Mouse (Mus musculus): ENCODE data around the gene Plppr4. TPM values are rescaled to one million over a fixed set of nuclear protein-coding genes. Genes with fewer than 3 reads are reported as not detected.

The Plppr4 gene
- polyA plus RNA-seq (2012): 0.02 TPM in 1 of 2 replicates, not detected in the other

DNA sequence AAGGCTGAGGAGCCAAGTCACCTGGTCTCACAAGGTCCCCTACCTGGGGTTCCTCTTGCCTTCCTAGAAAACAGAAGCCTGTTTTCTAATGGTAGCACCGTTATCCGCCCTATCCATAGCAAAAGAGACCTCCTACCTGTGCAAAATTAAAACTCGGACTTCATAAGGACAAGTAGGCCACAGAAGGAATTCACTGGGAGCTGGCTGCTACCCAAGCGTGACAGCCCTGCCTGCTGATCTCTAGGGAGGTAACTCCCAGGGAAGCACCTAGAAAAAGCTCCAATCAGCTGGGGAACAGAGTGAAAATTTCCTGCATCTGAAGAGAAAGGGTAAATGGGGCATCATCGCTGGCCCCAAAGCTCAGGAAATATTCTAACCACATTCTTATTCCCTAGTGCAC, at the start of gene Plppr4:
TSS of gene Plppr4 (minus strand) at position 349 of the 400 bp plus-strand sequence.
- Histone ChIP-seq H3K4me1 (ENCODE audit: control insufficient read depth) (no peaks in the 10 kb centered on the region), H3K36me3 (ENCODE audit: control insufficient read depth) (no peaks in the 10 kb centered on the region), H3K4me3 (replicated peaks) (no peak within 1 kb of the TSS), H3K9me3 (ENCODE audit: control insufficient read depth, low read length) (no peaks in the 10 kb centered on the region), H3K27me3 (ENCODE audit: control insufficient read depth) (peaks cover 14% of the 10 kb centered on the region)
- no peak for TF ChIP-seq TAL1 (IDR thresholded peaks at IDR 0.05; ENCODE audit: low read length)
- no peak for TF ChIP-seq GATA1 (IDR thresholded peaks at IDR 0.05; ENCODE audit: low read length)

DNA sequence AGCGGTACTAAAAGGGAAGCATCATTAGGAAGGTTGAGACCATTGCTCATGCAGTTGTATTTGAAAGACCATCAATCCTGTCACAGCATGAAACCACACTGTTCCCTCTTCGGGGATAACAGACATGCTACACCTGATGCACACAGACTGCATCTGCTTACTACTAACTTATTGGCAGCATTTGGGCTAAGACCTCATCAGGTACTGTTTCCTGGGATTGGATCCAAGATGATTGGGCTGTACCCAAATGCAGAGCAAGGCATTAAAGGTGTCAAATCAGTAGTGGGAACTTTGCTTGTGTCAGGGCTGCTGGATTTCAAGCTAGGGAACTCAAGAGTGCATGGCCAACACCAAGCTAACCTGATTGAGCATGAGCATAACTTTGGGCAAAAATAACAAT, 45.1 kb upstream of the Plppr4 start:
- Histone ChIP-seq H3K4me3 (replicated peaks) (no peak overlapping the region), H3K36me3 (ENCODE audit: control insufficient read depth) (no peaks in the 10 kb centered on the region), H3K9me3 (ENCODE audit: control insufficient read depth, low read length) (no peaks in the 10 kb centered on the region), H3K27me3 (ENCODE audit: control insufficient read depth) (no peaks in the 10 kb centered on the region), H3K4me1 (ENCODE audit: control insufficient read depth) (no peaks in the 10 kb centered on the region)
- TF ChIP-seq TAL1 (IDR thresholded peaks at IDR 0.05; ENCODE audit: low read length) (no peak), GATA1 (IDR thresholded peaks at IDR 0.05; ENCODE audit: low read length) (no peak)

DNA sequence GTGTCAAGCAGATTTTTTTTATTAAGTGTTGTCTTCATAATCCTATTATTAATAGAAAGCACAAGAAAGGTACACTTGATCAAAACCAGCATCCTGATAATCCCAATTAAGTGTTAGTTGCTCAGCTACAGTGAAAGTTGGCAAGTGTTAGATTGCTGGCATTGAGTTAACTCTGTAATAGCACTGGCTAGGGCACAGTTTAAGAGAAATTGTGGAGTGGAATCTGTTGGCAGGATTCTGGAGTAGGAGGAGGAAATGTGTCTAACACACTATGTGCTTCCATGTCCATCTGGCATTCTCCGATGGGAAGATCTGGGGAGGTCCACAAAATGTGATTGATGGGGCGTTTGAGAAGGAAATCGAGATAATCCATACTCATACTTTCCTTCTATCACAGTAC, 43.1 kb upstream of the Plppr4 start:
- Histone ChIP-seq H3K9me3 (ENCODE audit: control insufficient read depth, low read length) (no peaks in the 10 kb centered on the region), H3K4me3 (replicated peaks) (no peak overlapping the region), H3K27me3 (ENCODE audit: control insufficient read depth) (no peaks in the 10 kb centered on the region), H3K4me1 (ENCODE audit: control insufficient read depth) (no peaks in the 10 kb centered on the region), H3K36me3 (ENCODE audit: control insufficient read depth) (no peaks in the 10 kb centered on the region)
- TF ChIP-seq TAL1 (IDR thresholded peaks at IDR 0.05; ENCODE audit: low read length): no peak
- TF ChIP-seq GATA1 (IDR thresholded peaks at IDR 0.05; ENCODE audit: low read length): no peak

DNA sequence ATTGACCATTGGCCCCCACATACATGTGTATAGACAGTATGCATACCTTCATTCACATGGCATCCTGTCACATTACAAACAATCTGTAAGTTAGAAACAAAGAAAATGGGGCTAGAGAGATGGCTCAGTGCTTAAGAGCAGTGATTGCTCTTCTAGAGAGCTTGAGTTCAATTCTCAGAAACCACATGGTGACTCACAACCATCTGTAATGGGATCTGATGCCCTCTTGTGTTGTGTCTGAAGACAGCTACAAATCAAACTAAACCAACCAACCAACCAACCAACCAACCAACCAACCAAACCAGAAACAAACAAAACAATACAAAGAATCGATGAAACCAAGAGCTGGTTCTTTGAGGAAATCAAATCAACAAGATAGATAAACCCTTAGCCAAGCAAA, 5.4 kb upstream of the Plppr4 start:
- Histone ChIP-seq H3K36me3 (ENCODE audit: control insufficient read depth) (no peaks in the 10 kb centered on the region), H3K27me3 (ENCODE audit: control insufficient read depth) (no peaks in the 10 kb centered on the region; the same call in 1 of the 2 replicates), H3K9me3 (ENCODE audit: control insufficient read depth, low read length) (no peaks in the 10 kb centered on the region), H3K4me3 (replicated peaks) (no peak overlapping the region), H3K4me1 (ENCODE audit: control insufficient read depth) (no peaks in the 10 kb centered on the region)
- no peak for TF ChIP-seq TAL1 (IDR thresholded peaks at IDR 0.05; ENCODE audit: low read length)
- no peak for TF ChIP-seq GATA1 (IDR thresholded peaks at IDR 0.05; ENCODE audit: low read length)

DNA sequence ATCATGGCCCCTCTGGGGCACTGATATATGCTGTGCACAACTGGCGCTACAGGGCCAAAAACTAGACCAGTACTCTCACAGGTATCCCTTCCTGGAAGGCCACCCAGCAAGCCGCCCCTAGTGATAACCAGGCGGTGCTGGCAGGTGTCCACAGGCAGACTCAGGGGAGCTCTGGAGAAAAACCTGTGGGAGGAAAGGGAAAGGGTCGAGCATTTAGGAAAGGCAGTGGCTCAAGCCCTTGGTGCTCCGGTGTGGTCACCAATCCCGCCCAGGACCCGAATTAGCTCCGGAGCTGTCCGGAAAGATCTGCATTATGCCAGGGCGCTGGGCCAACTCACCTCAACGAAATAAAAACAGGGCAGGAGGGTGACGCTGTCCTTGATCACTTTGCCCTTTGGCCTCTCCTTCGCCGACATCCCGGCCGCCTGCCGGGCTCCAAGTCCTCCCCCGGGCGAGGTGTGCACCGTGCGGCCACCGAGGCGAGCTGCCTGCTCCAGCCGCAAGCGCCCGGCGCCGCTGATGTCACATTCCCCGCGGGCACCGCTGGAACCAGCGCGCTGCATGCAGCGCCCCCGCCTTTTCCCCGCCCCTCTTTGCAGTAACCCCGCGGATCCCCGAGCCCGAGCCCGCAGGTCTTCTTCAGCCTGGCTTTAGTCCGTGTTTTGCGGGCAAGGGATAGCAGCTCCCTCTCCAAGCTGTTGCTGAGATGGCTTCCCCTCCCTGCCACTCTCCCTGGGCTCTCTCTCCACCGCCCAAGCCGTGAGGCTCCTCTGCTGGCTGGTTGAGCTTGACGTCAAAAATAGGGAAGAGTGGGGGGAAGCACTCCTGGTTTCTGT, 772 bp downstream of the Plppr4 start:
- Histone ChIP-seq H3K4me3 (replicated peaks) (no peak overlapping the region), H3K27me3 (ENCODE audit: control insufficient read depth) (peaks cover 14% of the 10 kb centered on the region), H3K4me1 (ENCODE audit: control insufficient read depth) (no peaks in the 10 kb centered on the region), H3K36me3 (ENCODE audit: control insufficient read depth) (no peaks in the 10 kb centered on the region), H3K9me3 (ENCODE audit: control insufficient read depth, low read length) (no peaks in the 10 kb centered on the region)
- TF ChIP-seq TAL1 (IDR thresholded peaks at IDR 0.05; ENCODE audit: low read length): no peak
- TF ChIP-seq GATA1 (IDR thresholded peaks at IDR 0.05; ENCODE audit: low read length): no peak

DNA sequence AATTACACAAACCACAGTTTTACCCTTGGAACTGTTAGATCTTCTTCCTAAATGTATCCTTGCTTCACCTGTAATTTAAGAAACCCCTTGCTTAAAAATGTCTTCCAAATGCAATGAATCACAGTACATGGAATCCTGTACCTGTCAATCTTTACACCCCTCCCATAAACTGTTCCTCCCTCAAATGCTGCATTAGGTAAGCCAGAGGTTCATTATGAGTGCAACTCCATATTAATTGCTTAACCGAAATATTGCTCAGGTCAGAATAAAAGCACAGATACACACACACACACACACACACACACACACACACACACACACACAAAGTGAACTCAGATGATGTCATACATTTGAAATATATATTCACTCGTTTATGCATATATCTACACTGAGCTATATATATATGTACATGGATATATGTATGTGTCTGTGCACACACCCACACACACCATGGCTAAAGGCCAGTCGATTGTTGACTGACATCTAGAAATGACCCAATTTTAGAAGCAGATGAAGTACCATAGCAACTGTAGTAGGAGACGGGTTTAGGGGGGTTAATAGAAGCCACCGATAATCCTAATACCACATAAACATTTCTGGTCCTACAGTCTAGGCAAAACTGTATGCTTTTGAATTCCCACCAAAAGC, 1.6 kb downstream of the Plppr4 start:
- Histone ChIP-seq H3K27me3 (ENCODE audit: control insufficient read depth) (peaks cover 14% of the 10 kb centered on the region), H3K9me3 (ENCODE audit: control insufficient read depth, low read length) (no peaks in the 10 kb centered on the region), H3K4me1 (ENCODE audit: control insufficient read depth) (no peaks in the 10 kb centered on the region), H3K36me3 (ENCODE audit: control insufficient read depth) (no peaks in the 10 kb centered on the region), H3K4me3 (replicated peaks) (no peak overlapping the region)
- TF ChIP-seq GATA1 (IDR thresholded peaks at IDR 0.05; ENCODE audit: low read length): no peak
- TF ChIP-seq TAL1 (IDR thresholded peaks at IDR 0.05; ENCODE audit: low read length): no peak

DNA sequence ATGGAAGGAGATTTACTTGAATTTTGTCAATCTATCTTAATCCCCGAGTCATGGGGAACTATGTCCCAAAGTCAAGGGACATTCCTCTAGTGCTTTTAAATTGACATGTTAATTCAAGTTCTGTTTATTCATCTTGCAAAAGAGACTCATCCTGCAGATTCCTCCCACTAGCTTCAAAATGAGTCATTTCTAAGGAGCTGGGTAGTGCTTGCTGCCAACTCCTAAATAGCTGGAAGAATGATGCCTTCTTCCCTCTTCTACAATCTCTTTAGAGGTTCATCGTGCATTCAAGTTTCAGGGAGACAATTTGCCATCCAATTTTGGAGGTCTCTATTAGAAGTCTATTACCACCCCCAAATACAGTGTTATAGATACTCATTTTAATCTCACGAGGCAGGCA, 3.3 kb downstream of the Plppr4 start:
- no peak overlapping the region for H3K4me3 ChIP-seq (replicated peaks)
- TF ChIP-seq GATA1 (IDR thresholded peaks at IDR 0.05; ENCODE audit: low read length): no peak
- no peak for TF ChIP-seq TAL1 (IDR thresholded peaks at IDR 0.05; ENCODE audit: low read length)
- H3K9me3 ChIP-seq (ENCODE audit: control insufficient read depth, low read length): no peaks in the 10 kb centered on the region
- H3K4me1 ChIP-seq (ENCODE audit: control insufficient read depth): no peaks in the 10 kb centered on the region
- H3K27me3 ChIP-seq (ENCODE audit: control insufficient read depth): peaks cover 14% of the 10 kb centered on the region
- no peaks in the 10 kb centered on the region for H3K36me3 ChIP-seq (ENCODE audit: control insufficient read depth)

DNA sequence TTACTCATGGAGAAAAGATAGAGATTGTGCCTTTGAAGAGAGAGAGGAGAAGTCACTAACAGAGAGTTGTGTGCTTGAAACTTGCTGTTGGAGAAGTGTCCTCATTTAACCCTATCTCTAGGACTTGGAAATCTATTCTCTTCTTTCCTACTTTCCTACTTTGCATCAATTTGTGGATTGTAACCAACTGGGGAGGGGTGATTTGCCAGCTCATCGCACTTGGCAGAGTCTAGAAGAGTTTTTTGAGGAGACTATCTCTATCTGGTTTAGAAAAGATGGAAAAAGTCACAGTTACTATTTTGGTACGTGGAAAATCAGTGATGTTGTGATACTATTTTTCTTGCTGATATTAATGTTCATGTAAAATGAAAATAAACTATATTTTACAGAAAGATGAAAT, 6.7 kb downstream of the Plppr4 start:
- no peaks in the 10 kb centered on the region for H3K36me3 ChIP-seq (ENCODE audit: control insufficient read depth)
- TF ChIP-seq TAL1 (IDR thresholded peaks at IDR 0.05; ENCODE audit: low read length): no peak
- no peak for TF ChIP-seq GATA1 (IDR thresholded peaks at IDR 0.05; ENCODE audit: low read length)
- H3K27me3 ChIP-seq (ENCODE audit: control insufficient read depth): no peaks in the 10 kb centered on the region
- no peaks in the 10 kb centered on the region for H3K4me1 ChIP-seq (ENCODE audit: control insufficient read depth)
- no peak overlapping the region for H3K4me3 ChIP-seq (replicated peaks)
- H3K9me3 ChIP-seq (ENCODE audit: control insufficient read depth, low read length): peaks cover 4% of the 10 kb centered on the region; the same call in 1 of the 2 replicates

DNA sequence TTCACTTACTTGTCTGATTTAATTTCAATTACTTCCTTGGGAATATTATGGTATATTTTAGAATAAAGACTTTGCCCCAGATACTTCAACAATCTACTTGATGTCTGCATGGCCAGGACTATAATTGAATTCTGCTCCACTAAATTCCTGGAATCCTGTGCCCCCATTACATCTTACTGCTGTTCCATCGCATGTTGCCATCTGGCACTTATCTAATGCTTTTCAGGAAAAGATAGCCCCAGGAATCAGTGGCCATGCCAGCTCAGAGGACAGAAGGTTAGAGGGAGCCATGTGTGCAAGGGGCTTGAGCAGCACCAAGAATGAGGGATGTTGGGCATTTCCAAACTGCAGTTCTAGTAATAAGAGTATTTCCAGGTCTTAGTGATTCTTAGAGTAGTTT, 14.3 kb downstream of the Plppr4 start:
- TF ChIP-seq TAL1 (IDR thresholded peaks at IDR 0.05; ENCODE audit: low read length) (no peak), GATA1 (IDR thresholded peaks at IDR 0.05; ENCODE audit: low read length) (no peak)
- Histone ChIP-seq H3K36me3 (ENCODE audit: control insufficient read depth) (no peaks in the 10 kb centered on the region), H3K9me3 (ENCODE audit: control insufficient read depth, low read length) (peaks cover 10% of the 10 kb centered on the region; the same call in 1 of the 2 replicates), H3K4me1 (ENCODE audit: control insufficient read depth) (no peaks in the 10 kb centered on the region), H3K27me3 (ENCODE audit: control insufficient read depth) (no peaks in the 10 kb centered on the region), H3K4me3 (replicated peaks) (no peak overlapping the region)
